Mouse (Mus musculus): ENCODE measurements around the gene Col9a1.
A peak's percentile ranks its signal among the peaks of the same experiment; 100 is the strongest.

DNA sequence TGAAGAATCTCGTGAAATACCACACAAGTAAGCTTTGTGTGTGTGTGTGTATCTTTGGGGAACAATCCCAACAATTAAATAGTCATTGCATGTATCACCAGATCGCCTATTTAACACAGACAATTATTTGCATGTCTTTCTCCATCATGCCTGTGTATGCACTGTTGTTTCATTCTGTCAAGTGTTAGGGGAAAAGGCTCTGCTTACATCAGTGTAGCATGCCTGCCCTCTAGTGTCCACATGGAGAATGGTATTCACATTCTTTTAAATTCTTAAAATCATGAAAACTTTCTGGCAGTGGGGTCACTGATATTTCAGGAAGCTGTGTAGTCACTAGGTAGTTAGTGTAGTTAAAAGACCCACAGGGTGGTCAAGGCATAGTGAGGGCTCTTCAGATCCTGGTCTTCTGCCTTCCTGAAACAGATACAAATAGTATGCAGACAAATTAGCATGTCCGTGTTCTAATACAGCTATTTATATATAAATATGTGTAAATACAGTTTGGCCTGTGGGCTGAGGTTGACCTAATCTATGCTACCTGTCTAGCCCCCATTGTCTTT is 71.8 kb downstream of the Col9a1 start:
- TF ChIP-seq POLR2A (IDR thresholded peaks at IDR 0.05; ENCODE audit: low read depth, low read length) (no peak), CTCF (conservative IDR thresholded peaks at IDR 0.05; ENCODE audit: insufficient read depth, insufficient read length, low read depth, low read length) (peak; percentile 31; the same call in 1 of the 2 replicates)
